Mouse (Mus musculus) ovary, postnatal 36 days (tissue): ENCODE measurements around the gene Plk5.
"Not testable (repeated sequence)": the region's sequence is repeated elsewhere in the genome, so short reads cannot be mapped to it uniquely, and the experiment has no call there.

Source experiments
- DNase-seq: peaks from one replicate; pipeline ENCODE4 v3.0.0; 2022; ENCODE audit warnings: low spot score, mixed read lengths

Gene Plk5

GRCm38 (mm10) chr10:80331636-80332524 lies 24.4 kb upstream of the Plk5 start:
- DNase-seq, result no peak

- DNase-seq, result no peak
Measured at GRCm38 (mm10) chr10:80332525-80332989, 23.7 kb upstream of the Plk5 start.

- DNase-seq, result no peak
Measured at GRCm38 (mm10) chr10:80336263-80336662, 20.0 kb upstream of the Plk5 start.

DNA sequence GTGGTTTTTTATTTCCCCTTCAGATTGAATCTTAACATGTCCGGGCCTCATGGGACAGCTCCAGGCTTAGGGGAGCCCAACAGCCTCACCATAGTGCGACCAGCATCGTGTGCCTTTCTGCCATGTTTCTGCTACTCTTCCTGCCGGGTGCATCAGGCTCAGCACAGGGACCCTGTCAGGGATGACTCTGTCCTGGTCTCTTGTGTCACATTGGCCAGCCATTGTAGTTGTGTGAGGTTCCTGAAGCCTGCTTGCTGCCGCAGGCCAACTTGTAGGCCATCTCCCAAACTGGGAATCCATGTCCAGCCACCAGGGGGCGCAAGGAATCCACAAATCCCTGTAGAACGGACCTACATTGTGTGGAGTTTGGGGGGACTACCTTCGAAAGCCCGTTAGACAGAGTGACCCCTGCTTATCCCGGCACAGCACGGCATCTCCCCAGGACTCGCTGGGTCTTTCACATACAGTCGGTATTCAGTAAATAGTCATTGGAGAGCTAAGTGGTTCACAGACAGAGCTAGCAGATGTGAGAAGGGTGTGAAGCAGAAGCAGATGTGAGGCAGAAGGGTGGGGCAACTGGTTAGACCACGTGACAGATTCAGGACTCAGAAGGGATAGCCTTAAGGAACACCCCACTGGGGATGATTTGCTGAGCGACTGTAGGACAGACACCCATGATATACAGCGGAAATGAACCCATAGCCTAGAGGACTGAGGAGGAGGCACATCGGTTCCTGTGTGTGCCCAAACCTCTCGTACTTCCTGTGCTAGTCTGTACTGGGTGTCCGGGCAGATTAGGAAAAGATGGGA lies 16.1 kb upstream of the Plk5 start:
- DNase-seq, result peak; percentile 80

GRCm38 (mm10) chr10:80341026-80341425 lies 15.2 kb upstream of the Plk5 start:
- no peak for DNase-seq

DNA sequence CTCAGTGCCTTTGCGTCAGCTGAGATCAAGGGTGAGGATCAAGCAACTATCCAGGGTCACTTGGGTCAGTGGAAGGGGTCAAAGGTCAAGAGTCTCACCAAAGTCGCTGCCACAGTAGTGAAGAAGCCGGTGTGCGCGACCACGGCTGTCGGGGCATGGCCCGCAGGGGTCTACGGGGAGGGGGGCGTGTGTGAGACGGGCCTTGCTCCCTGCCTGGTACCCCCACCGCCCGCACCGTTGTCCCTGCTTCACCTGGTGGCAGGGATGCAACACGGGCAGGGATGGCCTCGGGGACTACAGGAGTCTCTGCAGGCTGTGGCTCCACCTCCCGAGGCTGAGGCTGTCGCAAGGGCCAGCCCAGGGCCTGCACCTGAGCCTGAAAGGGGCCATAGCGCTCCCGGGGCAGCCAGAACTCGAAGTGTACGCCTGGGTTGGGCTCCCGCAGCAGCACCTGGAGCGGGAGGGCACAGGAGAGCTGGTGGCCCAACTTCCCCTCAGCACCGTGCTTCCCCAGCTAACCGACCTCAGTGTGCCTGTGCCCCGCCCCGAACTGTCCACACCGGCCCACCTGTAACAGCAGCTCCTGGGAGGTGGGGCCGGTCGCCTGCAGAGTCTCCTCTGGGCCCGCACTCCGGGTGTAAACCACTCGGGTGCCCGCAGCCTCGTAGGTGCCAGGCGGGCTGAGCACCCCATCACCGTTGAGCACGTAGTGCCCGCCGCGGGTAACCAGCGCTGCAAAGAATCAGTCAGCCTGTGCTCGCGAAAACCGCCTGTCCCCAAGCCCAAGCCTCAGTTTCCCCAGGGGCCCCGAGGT lies 14.6 kb upstream of the Plk5 start:
- DNase-seq, result no peak

DNA sequence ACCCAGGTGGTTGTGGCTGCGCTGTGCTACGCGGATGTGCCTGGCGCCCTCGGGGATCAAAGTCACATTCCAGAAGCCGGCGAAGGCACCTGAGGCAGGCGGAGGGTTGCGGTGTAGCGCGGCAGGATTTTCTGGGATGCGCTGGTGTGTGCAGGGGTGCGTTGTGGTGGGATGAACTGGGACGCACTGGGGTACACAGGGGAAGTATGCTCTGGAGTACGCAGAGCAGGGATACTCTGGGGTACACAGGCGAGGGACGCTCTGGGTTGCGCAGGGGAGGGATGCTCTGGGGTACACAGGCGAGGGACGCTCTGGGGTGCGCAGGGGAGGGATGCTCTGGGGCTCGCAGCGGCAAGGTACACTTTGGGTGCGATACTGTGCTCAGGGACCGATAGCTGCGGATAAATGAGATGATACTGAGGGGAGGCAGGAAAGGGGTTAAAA lies 13.9 kb upstream of the Plk5 start:
- no peak for DNase-seq

DNA sequence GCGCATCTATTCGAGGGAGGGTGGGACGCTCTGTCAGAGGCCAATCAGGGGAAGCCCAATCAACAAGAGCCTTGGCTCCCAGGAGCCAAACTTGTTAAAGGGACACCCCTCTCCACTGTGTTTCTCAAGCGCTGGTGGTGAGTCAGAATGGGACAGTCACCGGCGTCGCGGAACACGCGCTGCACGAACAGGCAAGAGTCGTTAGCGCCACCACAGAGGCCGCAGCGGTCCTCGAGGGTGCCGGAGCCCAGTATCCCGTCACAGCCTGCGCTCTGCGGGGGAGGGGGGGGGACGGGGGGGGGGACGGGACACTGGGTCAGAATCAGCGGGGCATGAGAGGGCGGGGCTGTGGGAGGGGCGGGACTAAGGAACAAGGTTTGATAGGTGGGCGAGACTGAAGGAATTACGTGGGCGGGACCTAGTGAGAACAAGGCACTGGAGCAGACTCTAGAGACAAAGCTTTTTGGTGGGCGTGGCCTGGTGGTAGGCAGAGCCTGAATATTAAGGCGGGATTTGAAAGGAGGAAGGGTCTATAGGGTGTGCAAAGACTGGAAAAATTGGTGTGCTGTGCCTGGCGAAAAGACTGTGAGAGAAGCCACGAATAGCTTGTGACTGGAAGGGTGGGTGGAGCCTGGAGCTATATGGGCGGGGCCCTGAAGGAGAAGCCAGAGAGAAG lies 13.4 kb upstream of the Plk5 start:
- DNase-seq, result no peak

DNA sequence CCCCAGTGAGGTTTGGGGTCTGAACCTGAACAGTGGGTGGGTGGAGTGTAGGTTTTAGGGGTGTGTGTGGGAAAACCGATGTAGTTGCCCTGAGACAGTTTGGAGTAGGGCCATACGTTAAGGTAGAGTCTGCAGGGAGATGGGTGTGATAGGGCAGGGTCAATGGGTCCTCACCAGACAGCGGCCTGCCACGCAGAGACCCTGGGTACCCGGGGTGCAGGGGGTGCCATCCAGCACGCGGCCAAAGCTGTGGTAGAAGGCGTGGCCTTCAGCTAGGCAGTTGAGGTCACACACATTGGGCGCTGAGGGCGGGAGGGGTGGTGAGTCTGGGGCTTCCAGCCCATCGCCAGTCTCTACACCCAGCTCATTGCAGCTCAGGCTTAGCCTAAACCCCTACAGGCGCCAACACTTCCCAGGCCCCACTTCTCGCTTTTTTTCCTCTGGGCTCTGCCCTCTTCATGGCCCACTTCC lies 12.8 kb upstream of the Plk5 start:
- DNase-seq, result no peak

- no peak for DNase-seq
Measured at GRCm38 (mm10) chr10:80344131-80344661, 12.1 kb upstream of the Plk5 start.

DNA sequence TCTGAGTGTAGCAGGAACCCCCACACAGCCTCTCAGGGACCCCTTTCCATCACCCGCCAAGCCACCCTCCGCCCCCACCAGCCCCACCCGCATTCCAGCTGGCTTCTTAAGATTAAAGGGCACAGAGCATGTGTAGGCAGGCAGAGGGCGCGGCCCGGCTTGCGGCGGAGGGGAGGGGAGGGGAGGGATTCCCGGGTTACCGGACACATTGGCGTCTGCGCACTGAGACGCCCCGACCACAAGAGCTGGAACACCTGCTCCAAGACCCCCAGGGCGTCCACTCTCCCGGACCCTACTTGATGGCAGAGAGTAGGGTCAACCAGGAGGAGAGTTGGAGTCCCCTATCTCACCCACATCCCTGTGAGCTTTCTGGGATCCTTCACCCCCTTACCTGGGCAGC lies 11.1 kb upstream of the Plk5 start:
- DNase-seq, result no peak

DNA sequence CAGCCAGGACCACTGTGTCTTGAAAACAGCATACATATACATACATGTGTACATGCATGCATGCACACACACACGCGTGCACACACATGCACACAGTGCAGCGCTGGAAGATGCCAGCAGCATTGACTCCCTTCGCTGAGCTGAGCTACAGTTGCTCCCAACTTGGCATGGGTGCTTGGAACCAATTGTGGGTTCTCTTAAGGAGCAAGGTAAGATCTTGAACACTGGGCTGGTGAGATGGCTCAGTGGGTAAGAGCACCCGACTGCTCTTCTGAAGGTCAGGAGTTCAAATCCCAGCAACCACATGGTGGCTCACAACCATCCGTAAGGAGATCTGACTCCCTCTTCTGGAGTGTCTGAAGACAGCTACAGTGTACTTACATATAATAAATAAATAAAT lies 10.3 kb upstream of the Plk5 start:
- not testable (repeated sequence) for DNase-seq

DNA sequence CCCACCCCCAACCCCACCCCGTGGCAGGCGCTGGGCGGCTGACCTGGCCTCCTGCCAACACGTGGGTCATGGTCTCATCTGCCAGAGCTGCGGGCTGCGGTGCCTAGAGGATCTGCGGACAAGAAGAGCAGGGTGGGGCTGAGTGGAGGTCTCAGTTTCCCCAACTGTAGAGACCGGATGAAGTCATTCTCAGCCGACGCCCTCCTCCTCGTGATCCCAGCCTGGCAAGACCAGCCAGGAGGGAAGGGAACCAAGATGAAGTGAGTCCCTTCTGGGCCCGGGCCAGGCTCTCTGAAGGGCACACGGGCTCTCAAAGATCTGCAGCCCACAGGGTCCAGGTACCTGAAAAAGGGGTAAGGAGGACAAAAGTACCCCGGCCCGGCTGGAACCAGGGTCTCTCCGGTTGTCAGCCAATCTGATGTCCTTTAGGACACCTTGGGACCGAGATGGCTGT lies 8.7 kb upstream of the Plk5 start:
- no peak for DNase-seq

GRCm38 (mm10) chr10:80348244-80348781 lies 7.9 kb upstream of the Plk5 start, which contains the start of gene Adamtsl5:
Adamtsl5 (minus strand) TSS chr10:80348412.
- peak; percentile 68 for DNase-seq

GRCm38 (mm10) chr10:80348981-80349380 lies 7.3 kb upstream of the Plk5 start:
- no peak for DNase-seq

GRCm38 (mm10) chr10:80350292-80350691 lies 6.0 kb upstream of the Plk5 start:
- peak; percentile 84 for DNase-seq

DNA sequence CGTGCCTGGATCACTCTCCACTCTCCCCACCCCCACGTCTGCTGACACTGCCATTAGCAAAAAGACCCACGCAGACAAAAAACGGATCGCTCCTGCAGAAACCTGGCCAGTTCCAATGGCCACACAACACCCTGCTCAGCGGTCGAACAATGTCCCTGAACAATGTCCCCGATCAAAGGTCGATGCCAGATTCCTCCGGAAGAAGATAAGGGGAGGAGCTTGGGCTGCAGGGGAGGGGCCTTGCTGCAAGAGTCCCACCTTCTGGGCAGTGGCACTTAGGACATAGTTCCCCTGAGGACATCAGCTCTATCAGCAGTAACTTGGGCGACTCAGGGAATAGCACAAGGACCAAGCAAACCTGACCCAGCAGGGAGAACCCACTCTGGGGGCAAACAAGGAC lies 4.4 kb upstream of the Plk5 start:
- DNase-seq, result no peak

DNA sequence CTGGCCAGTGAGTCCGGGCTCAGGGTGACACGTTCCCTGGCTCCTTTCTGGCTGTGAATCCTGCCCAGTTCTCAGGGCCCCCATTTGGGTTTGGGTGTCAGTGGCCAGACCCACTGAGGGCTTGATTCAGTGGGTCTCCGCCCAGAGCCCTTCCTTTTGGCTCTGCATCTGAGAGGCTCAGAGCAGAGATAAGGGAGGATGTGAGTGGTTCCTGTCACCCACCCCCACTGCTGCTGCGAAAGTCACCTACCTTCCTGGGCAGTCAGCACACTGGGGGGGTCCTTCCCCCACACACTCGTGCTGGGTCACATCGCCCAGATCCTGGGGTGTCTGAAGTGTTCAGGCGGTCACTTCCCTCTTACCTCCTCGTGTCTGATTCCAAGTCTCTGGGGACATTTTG lies 3.5 kb upstream of the Plk5 start:
- no peak for DNase-seq

DNA sequence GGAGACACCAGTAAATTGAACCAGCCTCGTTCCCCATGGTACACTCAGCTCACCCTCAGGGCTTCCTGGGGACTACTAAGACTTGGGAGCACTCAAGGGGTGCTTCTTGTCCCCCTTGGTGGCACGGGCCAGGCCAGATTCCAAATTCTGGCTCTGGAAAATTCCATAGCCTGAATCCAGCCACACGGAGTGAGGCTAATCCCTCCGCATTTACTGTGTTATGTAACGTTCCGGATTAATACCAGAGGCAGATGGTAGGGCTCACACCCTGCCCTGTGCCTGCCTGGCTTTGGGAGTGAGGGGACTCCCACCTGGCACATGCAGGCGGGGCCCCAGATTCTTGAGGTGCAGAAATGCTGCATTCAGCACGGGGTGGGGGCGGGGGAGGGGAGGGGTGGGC lies 828 bp upstream of the Plk5 start:
- no peak for DNase-seq

GRCm38 (mm10) chr10:80356737-80357136 lies 478 bp downstream of the Plk5 start:
- DNase-seq, result no peak

GRCm38 (mm10) chr10:80357336-80357735 lies 1.1 kb downstream of the Plk5 start:
- no peak for DNase-seq
